Mouse (Mus musculus) splenic B cell, adult 2 months (primary cell): Measurements from ENCODE around the gene Mcrip1.
"Not testable (repeated sequence)": the region's sequence is repeated elsewhere in the genome, so short reads cannot be mapped to it uniquely, and the experiment has no call there.

Experiments used
- DNase-seq: peaks from one replicate; pipeline ENCODE4 v3.0.0-alpha.2; 2011; ENCODE audit warnings: low read depth, low spot score
- H3K27me3 ChIP-seq: 2 replicates; pipeline ENCODE4 v1.6.1; 2012; ENCODE audit warnings: mild to moderate bottlenecking, low read length, moderate library complexity, mixed read lengths; ENCODE audit not compliant: control insufficient read depth, poor library complexity, insufficient read depth, severe bottlenecking
- H3K36me3 ChIP-seq: 2 replicates; pipeline ENCODE4 v1.6.1; 2012; ENCODE audit warnings: mild to moderate bottlenecking, low read length, moderate library complexity, mixed read lengths; ENCODE audit not compliant: control insufficient read depth, poor library complexity, insufficient read depth, severe bottlenecking

Mcrip1 gene

GRCm38 (mm10) chr11:120549168-120549945, at the start of gene Mcrip1:
Mcrip1 (minus strand) TSS chr11:120549727.
- H3K27me3 ChIP-seq: no peaks in the 10 kb centered on the region
- peak; percentile 96 for DNase-seq
- no peaks in the 10 kb centered on the region; the same call in none of the 2 replicates for H3K36me3 ChIP-seq

DNA sequence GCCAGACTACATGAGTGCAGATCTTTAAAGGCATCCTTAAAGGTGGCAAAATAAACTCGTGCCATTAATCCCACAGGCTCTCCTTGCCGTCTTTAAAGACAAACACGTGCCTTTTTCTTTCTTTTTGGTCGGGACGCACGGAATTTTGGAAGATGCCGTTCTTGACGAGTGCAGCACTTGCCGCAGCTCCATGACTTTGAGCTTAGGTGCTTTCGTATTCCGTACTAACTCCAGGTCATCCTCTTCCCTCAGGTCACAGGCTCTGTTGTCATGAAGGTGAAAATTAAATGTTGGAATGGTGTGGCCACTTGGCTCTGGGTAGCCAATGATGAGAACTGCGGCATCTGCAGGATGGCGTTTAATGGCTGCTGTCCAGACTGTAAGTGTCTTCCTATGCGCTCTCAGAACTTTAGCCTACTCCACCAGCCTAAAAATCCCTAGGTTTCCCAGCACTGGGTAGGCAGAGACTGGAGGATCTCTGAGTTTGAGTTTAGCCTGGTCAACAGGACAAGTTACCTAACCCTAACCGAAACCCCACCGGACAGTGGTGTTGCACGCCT, 49.5 kb upstream of the Mcrip1 start:
- DNase-seq: no peak

GRCm38 (mm10) chr11:120598283-120598989, 48.9 kb upstream of the Mcrip1 start, which contains the start of the genes Alyref and Anapc11:
Alyref (minus strand) TSS chr11:120598365.
Anapc11 (plus strand) TSS chr11:120598421.
- Histone ChIP-seq H3K36me3 (peaks cover 6% of the 10 kb centered on the region), H3K27me3 (no peaks in the 10 kb centered on the region)
- peak; percentile 98 for DNase-seq

More for the DNA sequence above, 49.5 kb upstream of the Mcrip1 start:
- peaks cover 6% of the 10 kb centered on the region for H3K36me3 ChIP-seq
- no peaks in the 10 kb centered on the region for H3K27me3 ChIP-seq

- peak; percentile 30 for DNase-seq
- H3K27me3 ChIP-seq: no peaks in the 10 kb centered on the region
These were observed 48.0 kb upstream of the Mcrip1 start for GRCm38 (mm10) chr11:120597240-120598235.

GRCm38 (mm10) chr11:120588531-120588930, 39.0 kb upstream of the Mcrip1 start:
- H3K27me3 ChIP-seq: no peaks in the 10 kb centered on the region
- DNase-seq: no peak
- peaks cover 4% of the 10 kb centered on the region; the same call in 1 of the 2 replicates for H3K36me3 ChIP-seq

More at GRCm38 (mm10) chr11:120597240-120598235, 48.0 kb upstream of the Mcrip1 start:
- H3K36me3 ChIP-seq: peaks cover 6% of the 10 kb centered on the region

DNA sequence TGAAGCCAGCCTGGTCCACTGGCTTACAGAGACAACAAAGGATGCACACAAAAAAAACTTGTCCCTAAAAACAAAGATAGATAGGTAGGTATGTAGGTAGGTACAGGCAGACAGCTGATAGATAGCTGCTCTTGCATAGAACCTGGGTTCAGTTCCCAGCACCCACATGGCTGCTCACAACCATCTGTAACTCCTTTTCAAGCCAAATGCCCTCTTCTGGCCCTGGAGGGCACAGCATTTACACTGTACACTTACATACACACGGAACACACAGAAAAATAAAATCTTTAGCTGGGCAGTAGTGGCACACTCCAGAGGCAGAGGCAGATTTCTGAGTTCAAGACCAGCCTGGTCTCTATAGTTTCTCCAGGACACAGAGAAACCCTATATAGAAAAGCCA, 34.4 kb upstream of the Mcrip1 start:
- H3K27me3 ChIP-seq: no peaks in the 10 kb centered on the region
- no peak for DNase-seq
- peaks cover 11% of the 10 kb centered on the region for H3K36me3 ChIP-seq

DNA sequence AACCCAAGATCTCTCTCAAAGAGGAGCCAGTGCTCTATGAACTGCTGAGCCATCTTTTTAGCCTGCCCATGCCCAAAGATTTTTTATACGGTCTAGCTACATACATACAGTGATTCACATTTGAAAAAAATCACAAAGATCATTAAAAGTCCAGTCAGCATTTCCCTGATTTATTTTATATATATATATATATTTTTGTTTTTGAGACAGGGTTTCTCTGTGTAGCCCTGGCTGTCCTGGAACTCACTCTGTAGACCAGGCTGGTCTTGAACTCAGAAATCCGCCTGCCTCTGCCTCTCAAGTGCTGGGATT, 33.4 kb upstream of the Mcrip1 start:
- not testable (repeated sequence) for H3K27me3 ChIP-seq, DNase-seq
- peaks cover 17% of the 10 kb centered on the region for H3K36me3 ChIP-seq

GRCm38 (mm10) chr11:120582268-120582981, 32.9 kb upstream of the Mcrip1 start:
- H3K36me3 ChIP-seq: peaks cover 20% of the 10 kb centered on the region
- peak; percentile 76 for DNase-seq
- no peaks in the 10 kb centered on the region for H3K27me3 ChIP-seq

DNA sequence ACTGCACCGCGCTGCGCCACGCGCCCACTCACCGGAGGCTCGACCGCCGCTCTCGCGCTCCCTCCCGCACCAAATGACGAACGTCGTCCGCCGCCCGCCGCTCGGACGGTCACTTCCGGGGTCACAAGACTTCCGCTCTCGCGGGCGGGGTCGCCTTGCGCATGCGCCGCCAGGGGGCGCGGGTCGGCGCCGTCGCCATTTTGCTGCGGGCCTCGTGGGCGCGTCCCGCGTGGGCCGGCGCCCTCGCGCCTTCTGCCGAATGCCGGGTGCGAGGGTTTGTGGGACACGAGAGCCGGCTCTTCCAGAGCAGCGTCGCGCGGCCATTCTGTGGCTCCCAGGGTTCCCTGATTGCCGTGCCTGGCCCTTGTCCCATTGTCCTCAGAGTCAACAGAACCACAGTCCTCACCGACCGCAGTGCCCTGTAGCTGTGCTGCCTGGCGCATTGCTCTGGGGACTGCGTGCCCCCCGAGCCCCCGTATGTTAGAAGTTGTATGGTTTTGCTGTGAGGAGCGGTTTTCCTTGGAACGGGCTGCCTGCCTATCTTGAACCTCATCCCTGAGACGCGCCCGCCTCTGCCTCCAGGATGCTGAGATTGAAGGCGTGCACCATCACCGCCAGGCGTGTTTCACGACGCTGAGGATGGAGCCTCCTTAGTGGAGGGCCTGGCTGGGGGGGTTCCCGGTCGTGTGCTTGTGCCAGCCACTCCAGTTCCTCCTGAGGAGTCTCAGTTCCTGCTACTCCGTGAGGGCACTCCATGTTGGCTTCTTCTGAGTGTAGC, 32.2 kb upstream of the Mcrip1 start, which contains the start of gene Arhgdia:
Gene Arhgdia, minus strand, starts transcription at position 135 of the 778 bp plus-strand sequence.
- Histone ChIP-seq H3K27me3 (no peaks in the 10 kb centered on the region), H3K36me3 (peaks cover 20% of the 10 kb centered on the region)
- peak; percentile 94 for DNase-seq

DNA sequence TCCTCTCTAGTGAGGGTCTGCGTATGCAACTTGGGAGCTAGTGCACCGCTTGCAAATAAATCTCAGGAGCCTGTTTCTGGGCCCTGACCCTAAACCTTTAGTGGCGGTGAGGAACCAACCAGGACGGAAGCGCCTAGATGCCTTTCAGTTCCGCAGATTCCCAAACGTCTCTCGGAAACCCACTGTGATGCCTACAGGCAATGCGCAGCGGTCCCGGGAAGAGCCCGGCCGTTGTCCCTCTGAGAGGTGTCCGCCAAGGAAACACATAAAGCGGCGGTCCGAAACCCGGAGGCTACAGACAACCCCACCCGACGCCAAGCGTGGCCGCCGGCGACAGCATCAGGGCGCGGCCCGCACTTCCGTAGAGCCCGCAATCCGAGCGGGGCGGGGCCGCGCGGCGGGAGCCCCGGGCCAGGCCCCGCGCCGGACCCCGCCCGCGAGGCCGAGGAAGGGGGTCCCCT, 31.4 kb upstream of the Mcrip1 start:
- no peaks in the 10 kb centered on the region for H3K27me3 ChIP-seq
- peak; percentile 58 for DNase-seq
- peaks cover 20% of the 10 kb centered on the region for H3K36me3 ChIP-seq

DNA sequence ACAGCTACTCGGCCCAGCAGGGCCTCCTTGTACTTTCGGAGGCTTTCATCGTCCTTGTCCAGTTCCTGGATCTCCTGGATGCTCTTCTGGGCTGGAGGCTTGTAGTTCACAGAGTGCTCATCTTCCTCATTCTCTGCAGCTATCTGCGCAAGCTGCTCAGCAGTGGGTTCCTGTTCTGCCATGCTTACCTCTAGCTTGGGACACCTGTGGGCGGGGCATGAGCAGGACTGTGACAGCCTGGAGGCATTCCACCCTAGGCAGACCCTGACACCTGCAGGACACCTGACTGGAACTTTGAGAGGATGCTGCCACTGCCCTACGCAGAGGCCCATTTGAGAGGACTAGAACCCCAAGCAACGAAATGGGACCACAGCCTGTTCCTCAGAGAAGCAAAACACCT, 30.7 kb upstream of the Mcrip1 start:
- Histone ChIP-seq H3K36me3 (peaks cover 19% of the 10 kb centered on the region), H3K27me3 (no peaks in the 10 kb centered on the region)
- DNase-seq: peak; percentile 65

- peak; percentile 87 for DNase-seq
- Histone ChIP-seq H3K36me3 (peaks cover 19% of the 10 kb centered on the region), H3K27me3 (no peaks in the 10 kb centered on the region)
These were observed 30.0 kb upstream of the Mcrip1 start for GRCm38 (mm10) chr11:120579316-120580107.
